Mouse (Mus musculus) bone marrow, adult 2 months (tissue): ENCODE measurements at regions not wholly inside any gene's neighbourhood (a gene's known extent, or its start where the extent isn't known, plus 50 kb on each side); places are given as distances from the start of the nearest gene placed in this dataset.

Source experiments
- H3K27ac ChIP-seq: fragments of 200-500 bp; 2 replicates; pipeline ENCODE4 v1.5.1; 2012; ENCODE audit warnings: low read depth, mild to moderate bottlenecking, control low read depth, inconsistent platforms, low read length; ENCODE audit not compliant: control insufficient read depth, poor library complexity, insufficient read depth
- H3K4me1 ChIP-seq: fragments of 200-500 bp; 2 replicates; pipeline ENCODE4 v1.6.1; 2011; ENCODE audit warnings: low read length; ENCODE audit not compliant: control insufficient read depth, insufficient read depth
- H3K4me3 ChIP-seq: fragments of 200-500 bp; replicated peaks from 2 replicates; pipeline ENCODE3; 2011; ENCODE audit warnings: mild to moderate bottlenecking, low read depth, low read length, control low read depth; ENCODE audit not compliant: control insufficient read depth
- CTCF ChIP-seq: fragments of 200-500 bp; IDR thresholded peaks from 2 replicates; pipeline ENCODE4 v1.5.1; 2011; ENCODE audit warnings: low read length, control low read depth; ENCODE audit not compliant: control insufficient read depth, insufficient read depth
- POLR2A ChIP-seq: fragments of 200-500 bp; IDR thresholded peaks from 2 replicates; pipeline ENCODE4 v1.6.1; 2011; ENCODE audit warnings: low read depth, mild to moderate bottlenecking, control low read depth, low read length, borderline replicate concordance; ENCODE audit not compliant: control insufficient read depth
- WGBS: fragments of 180-500 bp; shearing (Covaris S2); methylation state at CpG from one replicate; pipeline ENCODE4 v1.1.7; 2018; 5-methylcytosine and 5-hydroxymethylcytosine counted together

DNA sequence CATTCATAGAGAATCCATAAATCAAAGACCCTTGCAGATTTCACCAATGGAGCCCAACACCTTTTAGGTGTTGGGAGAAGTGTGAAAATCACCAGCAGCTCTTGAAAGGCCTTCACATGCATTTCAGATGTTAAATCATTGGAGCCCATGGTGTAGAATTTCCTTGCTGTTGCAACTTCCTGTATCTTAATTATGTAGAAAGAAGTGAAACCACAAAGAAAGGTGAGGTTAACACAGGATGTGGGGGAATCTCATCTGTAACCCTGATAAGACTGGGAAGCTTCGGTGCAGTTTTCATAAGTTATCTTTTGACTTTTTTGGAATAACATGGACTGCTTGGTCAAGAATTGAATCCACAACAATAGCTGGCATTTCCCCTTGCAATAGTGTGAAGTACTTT is 75.5 kb upstream of the Inhba start:
- WGBS = 2% methylated on average over 1 of the region's 1 CpGs
- H3K4me3 ChIP-seq = no peak overlapping the region
- no peak for TF ChIP-seq POLR2A
- TF ChIP-seq CTCF = no peak
- H3K27ac ChIP-seq = no peak overlapping the region
- no peaks in the 10 kb centered on the region; the same call in 1 of the 2 replicates for H3K4me1 ChIP-seq

- WGBS = 80% methylated on average over 4 of the region's 4 CpGs
- Histone ChIP-seq H3K4me1 (no peaks in the 10 kb centered on the region; the same call in 1 of the 2 replicates), H3K27ac (no peak overlapping the region; the same call in 1 of the 2 replicates), H3K4me3 (no peak overlapping the region)
- TF ChIP-seq POLR2A = no peak
- TF ChIP-seq CTCF = no peak
Measured at GRCm38 (mm10) chr13:15950143-15950542, 61.5 kb upstream of the Inhba start.

DNA sequence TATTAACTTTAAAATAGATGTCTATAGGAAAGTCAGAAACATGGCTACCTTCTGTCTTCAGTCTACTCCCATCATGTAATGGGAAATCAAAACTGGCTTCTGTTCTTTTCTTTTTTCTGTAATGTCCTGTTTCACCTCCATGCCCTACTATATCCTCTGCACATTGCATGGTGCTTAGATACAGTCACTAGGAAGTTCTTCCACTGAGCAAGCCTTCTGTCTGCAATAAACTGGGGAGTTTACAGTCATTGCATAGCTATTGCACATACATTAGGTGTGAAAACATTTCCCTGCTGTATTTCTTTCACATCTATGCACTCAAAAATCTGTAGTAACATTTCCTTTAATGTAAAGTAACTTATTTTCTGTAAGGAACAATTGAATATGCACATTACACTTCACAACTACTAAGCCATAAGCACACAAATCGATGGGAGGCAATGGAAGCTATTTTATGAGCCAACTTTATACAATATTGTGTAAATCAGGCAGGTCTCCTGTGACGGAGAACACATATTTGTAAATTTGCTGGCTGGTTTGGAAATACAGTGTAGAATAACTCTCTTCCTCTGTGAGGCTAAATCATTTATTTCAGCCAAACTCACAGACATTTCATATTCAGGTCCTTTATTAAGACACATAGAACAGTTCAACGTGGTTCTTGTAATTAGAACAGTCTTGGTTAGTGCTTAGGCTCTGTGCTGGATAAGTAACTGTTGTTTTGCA is 60.6 kb upstream of the Inhba start:
- no peak for TF ChIP-seq CTCF
- no peak for TF ChIP-seq POLR2A
- 37% methylated on average over 3 of the region's 3 CpGs for WGBS
- Histone ChIP-seq H3K4me1 (no peaks in the 10 kb centered on the region; the same call in 1 of the 2 replicates), H3K27ac (no peak overlapping the region), H3K4me3 (no peak overlapping the region)
